Mouse (Mus musculus): ENCODE measurements around the gene Il18.

The Il18 gene

DNA sequence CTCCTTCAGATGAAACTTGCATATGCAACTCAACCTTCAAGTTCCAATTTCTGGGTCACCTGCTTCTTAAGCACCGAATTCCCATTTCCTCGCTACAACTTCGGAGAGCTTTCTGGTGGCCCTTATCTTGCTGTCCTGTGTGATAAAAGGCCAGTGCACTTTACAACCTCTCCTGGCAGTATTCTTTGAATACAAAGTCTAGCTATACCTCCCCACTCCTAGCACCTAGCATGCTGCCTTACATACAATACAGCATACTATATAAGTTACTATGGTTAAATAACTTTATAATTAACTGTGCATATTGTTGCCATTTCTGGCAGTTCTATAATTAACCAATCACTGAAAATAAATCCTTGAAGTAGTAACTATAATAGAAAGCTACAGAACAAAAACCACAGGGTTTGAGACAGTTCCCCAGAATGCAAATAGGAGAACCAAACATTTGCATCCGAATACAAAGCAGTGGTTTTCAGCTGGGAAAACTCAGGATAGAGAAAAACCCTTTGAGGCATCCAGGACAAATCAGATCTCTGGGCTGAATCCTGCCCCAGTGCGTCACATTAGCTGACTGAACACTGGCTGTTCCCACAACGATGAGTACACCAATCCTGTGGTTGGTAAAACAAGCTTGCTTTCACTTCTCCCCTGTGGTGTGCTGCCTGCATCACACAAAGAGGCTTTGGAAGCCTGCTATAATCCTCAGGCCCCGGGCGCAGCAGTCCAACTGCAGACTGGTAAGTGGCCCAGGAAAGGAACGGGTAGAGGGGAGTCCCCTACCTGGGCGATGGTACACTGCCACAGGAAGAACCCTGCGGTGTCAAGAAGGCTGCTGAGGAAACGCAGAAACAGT lies at the start of gene Il18:
Il18 (plus strand) TSS at position 587 of the 853 bp plus-strand sequence.
- peak; percentile 43 for DNase-seq (ENCODE audit: low read depth, low spot score)

DNA sequence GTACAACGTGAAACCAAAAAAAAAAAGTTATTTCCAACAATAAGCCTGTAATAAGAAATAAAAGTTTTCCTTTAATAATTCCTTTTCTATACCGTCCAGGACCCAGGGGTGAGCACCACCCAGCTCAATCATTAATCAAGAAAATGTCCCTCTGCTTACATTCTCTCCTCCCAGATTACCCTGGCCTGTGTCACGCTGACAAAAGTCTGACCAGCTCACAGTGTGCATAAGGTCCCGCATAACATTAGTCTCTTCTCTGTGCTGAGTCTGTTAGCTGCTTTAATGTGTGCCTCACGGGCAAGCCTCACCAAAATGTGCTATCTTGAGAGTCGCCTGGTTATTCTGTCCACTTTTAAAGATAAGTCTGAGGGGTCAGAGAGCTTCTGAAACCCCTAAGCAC lies 49.2 kb upstream of the Il18 start:
- no peak for DNase-seq (ENCODE audit: low read depth, low spot score)

DNA sequence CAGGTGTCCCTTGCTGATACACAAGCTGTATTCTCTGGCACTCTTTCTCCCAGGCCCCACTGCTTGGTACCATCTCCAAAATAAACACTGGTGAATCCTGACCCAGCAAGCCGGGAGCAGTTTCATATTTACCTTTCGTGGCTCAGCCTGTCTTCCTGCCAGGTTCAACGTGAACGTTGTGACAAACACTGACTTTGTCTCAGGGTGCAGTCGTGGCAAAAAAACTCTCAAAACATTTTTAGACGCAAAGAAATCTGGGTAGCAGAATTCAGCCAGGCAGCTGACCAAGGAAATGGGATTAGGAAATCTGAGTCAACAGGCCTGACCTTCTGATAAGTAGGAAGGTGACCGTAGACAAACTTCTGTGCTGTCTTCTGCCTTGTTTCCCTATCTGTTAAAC lies 47.1 kb upstream of the Il18 start:
- DNase-seq (ENCODE audit: low read depth, low spot score), result peak; percentile 46

DNA sequence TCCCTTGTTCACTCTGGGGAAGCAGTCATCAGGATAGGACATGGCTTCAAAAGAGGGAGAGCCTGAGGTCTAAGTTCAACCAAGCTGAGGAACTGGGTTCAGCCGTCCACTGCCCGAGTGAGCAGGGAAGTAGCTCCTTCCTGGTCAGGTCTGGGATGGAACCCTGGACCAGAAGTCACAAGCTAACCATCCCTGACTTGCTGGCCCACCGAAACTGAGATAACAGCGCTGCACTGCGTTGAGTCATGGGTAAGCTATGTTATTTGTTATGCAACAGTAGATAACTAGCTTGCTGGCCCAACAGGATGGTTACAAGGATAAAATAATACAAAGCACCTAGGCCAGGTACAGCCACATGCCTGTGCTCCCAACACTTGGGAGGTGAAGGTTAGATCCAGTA lies 39.2 kb upstream of the Il18 start:
- DNase-seq (ENCODE audit: low read depth, low spot score), result no peak

DNA sequence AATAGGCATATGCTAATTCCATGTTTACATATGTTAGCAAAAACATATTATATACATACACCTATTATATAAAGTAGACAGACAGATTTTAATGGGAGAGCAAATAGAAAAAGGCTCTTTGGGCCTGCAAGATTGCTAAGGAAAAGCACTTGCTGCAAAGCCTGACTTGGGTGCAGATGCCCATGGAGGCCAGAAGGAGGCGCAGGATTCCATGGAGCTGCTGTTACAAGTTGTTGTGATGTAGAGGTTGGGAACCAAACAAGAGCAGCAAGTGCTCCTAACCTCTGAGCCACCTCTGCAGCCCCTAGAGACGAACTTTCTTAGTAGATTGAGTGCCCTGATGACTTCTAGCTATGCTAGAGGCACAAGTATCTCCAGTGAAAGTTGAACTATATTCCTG lies 35.8 kb upstream of the Il18 start:
- DNase-seq (ENCODE audit: low read depth, low spot score), result no peak

DNA sequence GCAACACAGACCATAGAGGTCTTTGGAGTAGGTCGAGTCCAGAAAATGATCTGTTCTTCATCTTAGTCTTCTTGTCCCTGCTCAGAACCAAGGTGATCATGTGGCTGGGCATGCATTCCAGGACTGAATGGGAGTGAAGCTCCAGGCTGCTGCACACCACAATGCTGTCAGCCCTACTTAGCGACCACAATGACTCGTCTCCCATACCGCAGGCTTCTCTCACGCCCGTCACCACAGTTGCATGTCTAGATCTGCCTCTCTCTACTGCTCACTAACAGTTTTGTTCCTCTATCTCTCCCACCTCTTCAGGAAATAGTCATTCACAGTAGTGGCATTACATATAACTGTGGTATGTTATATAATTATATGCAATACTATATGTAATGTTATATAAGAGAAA lies 33.9 kb upstream of the Il18 start:
- no peak for DNase-seq (ENCODE audit: low read depth, low spot score)

DNA sequence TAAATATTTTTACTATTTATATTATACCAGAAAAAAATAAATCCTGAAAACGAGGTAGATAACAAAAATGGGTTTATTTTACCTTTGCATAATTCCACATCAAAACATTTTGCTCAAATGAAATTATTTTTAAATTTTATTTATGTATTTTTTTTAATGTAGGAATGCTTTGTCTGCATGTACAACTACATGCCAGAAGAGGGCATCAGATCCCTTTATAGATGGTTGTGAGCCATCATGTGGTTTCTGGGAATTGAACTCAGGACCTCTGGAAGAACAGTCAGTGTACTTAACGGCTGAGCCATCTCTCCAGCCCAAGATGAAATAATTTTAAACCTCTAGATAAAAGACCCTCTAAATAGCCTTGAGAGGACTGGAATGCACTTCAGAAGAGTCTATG lies 33.1 kb upstream of the Il18 start:
- DNase-seq (ENCODE audit: low read depth, low spot score), result no peak

DNA sequence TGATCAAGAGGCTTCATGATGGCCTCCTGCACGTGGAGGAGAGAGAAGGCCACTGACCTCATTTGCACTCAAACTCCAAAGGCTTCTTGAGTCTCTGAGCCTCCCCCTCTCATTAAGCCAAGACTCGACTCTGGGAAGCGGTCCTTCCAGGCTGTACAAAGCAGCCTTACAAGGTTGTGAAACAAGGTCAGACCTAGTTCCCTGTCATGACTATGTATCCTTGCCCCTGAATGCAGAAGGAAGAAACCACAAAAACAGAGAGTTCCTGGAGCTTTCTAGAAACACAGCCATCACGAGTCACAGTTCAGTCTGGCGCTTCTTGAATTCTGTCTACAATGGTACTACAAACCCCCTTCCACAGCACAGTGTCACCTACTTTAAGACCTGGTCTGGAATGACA lies 32.1 kb upstream of the Il18 start:
- DNase-seq (ENCODE audit: low read depth, low spot score), result no peak

DNA sequence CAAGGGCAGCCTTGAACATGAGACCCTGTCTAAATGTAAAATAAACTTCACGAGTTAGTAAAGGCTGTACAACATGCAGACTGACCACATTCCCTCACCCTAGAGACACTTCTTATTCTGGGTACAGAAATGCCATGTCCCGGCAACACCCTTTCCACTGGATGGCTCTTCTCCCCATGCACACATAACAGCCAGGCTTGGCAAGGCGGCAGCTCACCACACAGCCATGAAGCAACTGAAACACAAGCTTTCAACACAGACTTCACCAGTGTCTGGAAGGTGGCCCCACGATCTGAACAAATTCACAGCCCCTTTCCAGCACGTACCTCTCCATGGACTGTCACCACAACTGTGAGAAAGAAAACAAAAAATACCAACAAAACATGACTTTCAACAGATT lies 29.7 kb upstream of the Il18 start:
- DNase-seq (ENCODE audit: low read depth, low spot score), result no peak

DNA sequence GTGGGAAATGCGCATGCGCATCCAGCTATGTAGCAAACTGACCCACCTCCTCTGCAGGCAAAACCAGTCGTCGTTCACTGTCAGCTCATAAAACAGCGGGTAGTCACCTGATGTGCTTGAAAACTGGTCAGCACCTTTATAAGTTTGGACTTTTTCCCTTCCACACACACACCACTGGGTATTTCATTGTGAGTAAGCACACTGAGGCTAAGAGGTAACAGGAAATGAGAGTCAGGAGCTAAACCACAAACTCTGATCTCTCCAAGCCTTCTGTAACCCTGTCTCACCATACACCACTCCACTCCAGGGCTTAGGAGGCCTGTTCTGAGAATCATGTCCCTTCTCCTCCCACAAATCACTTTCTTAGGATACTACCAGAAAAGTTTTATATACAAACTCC lies 29.0 kb upstream of the Il18 start:
- DNase-seq (ENCODE audit: low read depth, low spot score), result no peak

DNA sequence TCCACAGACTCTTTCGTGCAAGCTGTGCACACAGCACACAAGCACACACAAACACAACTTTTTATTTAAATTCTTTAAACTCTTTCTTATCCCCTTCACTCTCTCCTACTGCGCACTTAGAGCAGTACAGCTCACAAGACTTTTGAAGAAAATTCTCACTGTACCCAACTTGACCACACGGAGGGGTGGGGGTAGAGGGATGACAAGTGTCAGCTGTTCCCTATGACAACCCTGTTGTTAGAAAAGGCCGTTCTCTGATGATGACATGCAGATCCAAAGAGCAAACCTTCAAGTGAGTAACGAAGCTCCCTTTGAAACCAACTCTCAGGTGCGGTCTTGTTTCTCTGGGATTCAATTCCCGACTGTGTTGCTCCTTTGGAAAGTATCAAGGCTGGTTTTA lies 26.8 kb upstream of the Il18 start:
- no peak for DNase-seq (ENCODE audit: low read depth, low spot score)

DNA sequence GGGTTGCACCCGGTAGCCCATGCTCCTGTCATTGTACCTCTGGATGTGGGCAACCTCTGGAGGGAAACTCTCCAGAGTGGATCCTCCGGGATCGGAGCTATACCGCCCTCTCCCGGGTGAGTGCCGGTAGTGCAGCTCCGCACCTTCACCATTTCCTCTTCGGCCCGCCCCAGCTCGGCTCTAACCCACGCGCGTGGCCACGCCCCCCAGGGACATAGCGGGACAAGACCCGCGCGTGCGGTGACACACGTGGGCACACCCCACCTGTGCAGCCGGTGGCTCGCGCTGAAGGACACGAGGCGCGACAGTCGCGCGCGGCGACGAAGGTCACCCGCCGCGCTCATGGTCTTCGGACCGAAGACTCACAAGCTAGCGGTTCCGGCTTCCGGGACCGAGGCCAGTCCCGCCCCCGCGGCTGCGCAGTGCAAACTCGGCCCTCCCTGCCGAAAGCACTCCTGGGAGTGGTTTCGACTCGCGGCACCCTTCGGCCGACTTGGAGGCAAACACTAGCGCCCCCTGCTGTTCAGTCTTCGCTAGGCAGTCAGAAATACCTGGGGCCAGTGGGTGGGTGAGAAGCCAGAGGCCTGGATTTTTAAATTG lies 26.2 kb upstream of the Il18 start, which contains the start of gene Pts:
Pts (minus strand) TSS at position 432 of the 600 bp plus-strand sequence.
- peak; percentile 99 for DNase-seq (ENCODE audit: low read depth, low spot score)

DNA sequence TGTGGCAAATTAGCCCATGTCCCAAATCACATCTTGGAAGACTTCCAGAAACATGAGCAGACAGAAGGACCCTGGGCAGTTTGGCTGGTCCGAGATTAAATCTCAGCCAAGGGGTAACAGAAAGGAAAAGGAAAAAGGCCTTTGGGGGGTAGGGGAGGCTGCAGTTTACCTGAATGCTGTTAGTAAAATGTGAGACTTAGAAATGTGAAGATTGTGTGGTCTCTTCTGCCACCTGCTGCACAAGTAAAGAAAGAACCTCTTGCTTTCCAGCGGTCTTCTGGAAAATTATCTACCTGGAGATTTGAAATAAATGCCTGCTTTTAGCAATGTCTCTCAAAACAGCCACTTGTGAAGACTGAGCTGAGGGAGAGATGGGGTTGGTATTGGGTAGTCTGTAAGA lies 23.7 kb upstream of the Il18 start:
- peak; percentile 15 for DNase-seq (ENCODE audit: low read depth, low spot score)

DNA sequence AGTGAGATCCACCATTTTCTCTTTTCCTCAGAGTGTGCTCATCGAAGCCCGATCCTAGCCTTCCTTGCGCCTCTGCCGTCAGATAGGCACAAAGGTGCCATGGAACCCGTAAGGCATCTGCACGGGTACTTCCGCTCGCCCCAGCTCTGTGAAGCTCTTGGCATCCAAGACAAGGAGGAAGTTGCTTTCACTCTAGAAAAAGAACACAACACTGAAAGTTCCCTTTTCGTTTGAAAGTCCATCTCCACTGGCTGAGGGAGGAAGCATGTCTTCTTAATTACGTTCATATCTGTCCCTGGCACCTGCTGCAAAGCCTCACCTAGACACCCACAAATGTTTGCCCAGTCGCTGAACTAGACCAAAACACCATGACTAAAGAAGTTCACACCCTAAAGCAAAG lies 21.3 kb upstream of the Il18 start:
- peak; percentile 30 for DNase-seq (ENCODE audit: low read depth, low spot score)

DNA sequence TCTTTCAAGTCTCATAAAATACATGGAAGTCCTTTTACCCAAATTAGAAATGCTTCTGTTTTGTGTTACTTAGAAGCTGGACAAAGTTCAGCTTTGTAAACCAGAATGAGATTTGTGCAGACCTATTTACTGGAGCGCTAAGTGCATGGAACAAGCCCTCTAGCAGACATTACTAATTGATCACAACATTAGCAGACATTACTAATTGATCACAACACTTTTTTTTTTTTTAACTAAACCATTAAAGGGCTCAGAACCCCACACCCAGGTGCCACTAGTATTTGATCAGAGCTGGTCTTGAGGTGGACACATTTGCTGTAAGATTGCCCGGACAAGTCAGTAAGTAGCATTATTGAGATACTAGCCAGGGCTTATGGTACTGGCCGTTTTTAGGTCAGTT lies 20.8 kb upstream of the Il18 start:
- DNase-seq (ENCODE audit: low read depth, low spot score), result no peak

DNA sequence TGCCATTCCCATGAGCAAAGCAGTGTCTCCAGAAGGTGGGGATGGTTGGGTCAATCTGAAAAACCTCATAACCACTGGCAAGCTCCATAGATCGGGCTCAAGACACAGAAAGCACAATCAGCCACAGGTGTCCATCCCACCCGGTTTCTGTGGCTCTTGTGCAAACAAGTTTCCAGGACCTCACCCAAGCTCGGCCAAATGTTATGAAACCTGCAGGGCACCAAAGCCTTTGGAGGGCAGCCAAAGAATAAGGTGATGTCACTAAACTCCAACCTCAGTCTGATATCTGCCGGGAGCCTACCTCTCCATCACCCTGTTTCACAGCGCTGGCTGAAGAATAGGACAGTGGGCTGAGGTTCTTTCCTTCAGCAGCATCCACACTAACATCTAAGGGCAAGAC lies 18.7 kb upstream of the Il18 start:
- no peak for DNase-seq (ENCODE audit: low read depth, low spot score)

DNA sequence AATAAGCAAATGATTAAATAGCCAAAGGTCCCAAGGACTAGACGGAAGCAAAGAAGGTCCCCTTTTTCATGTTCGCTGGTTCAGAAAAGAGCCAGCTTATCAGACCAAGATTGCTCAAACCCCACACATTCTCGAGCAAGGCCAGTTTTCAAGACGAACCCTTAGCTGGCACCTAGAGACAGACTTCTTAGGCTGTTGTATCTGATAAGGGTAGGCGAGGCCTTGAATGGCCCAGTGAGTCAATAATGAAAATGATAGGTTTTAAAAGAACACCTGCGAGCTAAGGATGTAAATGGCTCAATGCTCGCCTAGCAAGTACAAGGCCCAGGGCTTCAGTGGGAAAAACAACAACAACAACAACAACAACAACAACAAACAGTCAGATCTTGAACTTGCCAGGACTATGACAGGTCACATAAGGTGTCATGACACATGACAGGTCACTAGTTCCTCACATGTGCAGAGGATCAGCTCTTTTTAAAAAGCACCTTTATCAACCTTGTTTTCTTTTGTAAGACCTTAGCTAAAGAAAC lies 18.0 kb upstream of the Il18 start:
- DNase-seq (ENCODE audit: low read depth, low spot score), result no peak

DNA sequence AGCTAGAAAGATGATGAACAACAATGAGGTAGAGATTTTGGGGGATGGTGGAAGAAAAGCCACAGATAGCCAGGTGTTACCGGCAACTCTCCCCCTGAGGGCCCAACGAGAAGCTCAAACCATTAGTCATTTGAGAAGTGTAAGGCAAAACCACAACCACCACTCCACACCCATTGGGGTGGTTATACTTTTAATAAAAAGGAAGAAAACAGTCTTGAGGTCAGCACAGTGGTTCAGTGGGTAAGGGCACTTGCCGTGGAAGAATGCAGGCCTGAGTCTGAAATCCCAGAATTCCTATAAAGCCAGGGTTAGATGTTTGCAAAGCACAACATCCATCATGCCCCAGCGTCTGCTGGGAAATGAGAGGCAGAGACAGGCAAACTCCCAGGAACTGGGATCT lies 17.3 kb upstream of the Il18 start:
- no peak for DNase-seq (ENCODE audit: low read depth, low spot score)

DNA sequence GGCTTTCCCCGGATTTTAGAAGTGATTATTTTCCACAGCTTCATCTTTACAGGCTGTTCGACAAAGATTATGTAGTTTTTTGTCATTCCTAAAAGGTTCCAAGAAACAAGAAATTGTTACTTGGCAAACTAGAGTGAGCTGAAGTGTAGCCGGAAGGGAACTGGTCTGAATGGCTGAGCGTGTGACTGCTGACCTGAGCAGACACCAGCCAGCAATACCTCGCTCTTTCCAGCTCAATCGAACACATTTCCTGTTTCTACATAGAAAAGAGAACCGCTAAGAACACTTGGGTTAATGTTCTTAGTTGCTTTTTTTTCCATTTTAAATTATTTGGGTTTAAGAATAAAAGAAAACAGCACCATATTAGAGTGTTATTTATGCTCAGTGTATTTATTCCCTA lies 14.5 kb upstream of the Il18 start:
- no peak for DNase-seq (ENCODE audit: low read depth, low spot score)

DNA sequence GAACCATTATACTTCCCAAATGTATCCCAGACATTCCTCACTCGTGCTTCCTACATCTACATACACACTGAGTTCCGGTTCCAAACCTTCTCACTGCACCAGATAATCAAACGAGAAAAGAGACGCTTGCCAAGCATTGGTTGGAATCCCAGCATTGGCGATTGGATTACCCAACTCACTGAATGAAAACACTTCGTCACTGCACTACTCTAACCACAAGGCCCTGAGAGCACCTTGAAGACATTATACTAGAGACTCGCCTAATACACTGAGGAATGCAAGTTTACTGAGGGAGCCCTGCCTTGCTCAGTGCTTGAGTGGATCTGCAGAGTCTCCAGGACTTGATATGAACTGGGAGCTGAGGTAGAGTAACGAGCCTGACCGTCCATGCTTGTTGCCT lies 12.2 kb upstream of the Il18 start:
- DNase-seq (ENCODE audit: low read depth, low spot score), result no peak

DNA sequence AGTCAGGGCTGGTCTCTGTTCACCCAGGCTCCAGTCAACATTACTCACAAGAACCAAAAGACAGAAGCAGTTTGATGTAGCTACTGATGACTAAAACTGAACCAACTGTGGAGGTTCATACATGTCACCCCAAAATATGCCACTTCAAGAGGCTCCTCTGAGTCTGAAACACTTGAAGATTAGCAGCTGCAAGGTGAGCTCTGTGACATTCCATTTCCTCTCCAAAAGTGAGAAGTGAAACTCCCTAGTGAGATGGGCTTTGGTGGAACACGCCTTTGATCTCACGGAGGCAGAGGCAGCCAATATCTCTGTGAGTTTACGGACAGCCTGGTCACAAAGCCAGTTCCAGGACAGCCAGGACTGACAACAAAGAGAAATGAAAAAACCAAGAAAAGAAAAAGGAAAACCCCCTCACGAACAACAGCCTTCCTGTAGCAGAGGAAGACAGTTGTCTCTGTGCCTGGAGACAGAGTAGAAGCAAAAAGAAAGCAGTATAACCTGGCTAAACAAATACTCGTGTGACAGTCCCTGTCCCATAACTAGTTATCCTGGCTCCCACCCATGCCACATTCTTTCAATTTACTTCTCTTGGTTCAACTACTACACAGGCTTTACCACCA lies 6.7 kb upstream of the Il18 start:
- DNase-seq (ENCODE audit: low read depth, low spot score), result no peak

DNA sequence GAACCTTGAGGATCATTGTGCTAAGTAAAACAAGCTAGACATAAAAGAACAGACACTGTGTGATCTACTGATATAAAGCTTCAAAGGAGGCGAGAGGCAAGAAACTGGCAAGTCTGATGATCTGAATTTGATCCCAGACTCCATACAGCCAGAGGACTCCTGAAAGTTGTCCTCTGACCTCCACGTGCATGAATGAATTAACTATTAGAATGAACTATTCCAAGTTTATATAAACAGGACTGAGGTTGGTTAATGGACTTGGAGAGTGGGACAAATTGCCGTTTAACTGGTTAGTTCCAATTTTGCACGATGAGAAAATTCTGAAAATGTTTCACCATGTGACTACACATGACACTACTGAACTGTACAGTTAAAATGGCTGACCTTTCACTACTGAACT lies 5.7 kb upstream of the Il18 start:
- DNase-seq (ENCODE audit: low read depth, low spot score), result no peak

DNA sequence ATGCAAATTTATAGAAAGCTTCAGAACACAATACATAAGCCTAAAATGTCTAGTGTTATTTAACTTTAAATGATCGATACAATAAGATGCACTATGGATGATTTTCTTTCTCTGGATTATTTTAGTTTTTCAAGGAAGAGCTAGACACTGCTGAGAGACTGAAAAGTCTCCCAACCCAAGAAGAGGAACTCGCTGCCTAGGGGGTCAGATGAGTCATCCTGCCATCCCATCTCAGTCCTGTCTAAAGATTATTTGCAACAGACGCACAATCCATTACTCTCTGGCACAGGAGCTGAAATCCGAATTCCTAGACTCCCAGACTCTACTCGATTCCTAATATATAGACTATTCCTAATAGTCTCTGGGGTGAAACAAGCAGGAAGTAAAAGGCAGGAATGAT lies 2.4 kb upstream of the Il18 start:
- no peak for DNase-seq (ENCODE audit: low read depth, low spot score)
